Comparison of ENCODE assay signal across 10 mouse cellular contexts in genomic region chr19:57544229-57544879, GRCm38 (mm10).
A peak's percentile ranks its signal among the peaks of the same experiment; 100 is the strongest.
DNase-seq lines count a peak whose midpoint lies in the region; ATAC-seq and TF ChIP-seq lines count a peak whose summit lies in the region.
"Had no signal": no experiment of that assay in that cellular context is flagged by ENCODE, and none has a peak within 500 bp of the region (broad histone marks: within the 10 kb centered on the region; RNA-seq: fewer than 3 reads in every experiment).

No protein-coding gene starts in this region.

- peaks cover 6% of the 10 kb centered on the region; the same call in 1 of the 2 replicates for H3K4me1 ChIP-seq in limb, embryonic 11.5 days (ENCODE audit: control insufficient read depth, insufficient read depth, low read length)
- H3K4me1 ChIP-seq in limb, embryonic 10.5 days: peaks cover 26% of the 10 kb centered on the region
- H3K4me1 ChIP-seq in forebrain, embryonic 12.5 days: peaks cover 15% of the 10 kb centered on the region
- peaks cover 7% of the 10 kb centered on the region; the same call in 1 of the 2 replicates for H3K4me1 ChIP-seq in midbrain, postnatal 0 days (ENCODE audit: insufficient read depth, low read length)

- peak overlapping the region; percentile 12; the same call in 1 of the 2 replicates for H3K4me2 ChIP-seq in limb, embryonic 11.5 days (ENCODE audit: low read depth, severe bottlenecking)
- peak overlapping the region; percentile 37 for H3K4me2 ChIP-seq in forebrain, embryonic 12.5 days
- peak overlapping the region; percentile 30; the same call in 1 of the 2 replicates for H3K4me2 ChIP-seq in midbrain, postnatal 0 days (ENCODE audit: low read depth, low read length, poor library complexity, severe bottlenecking)

- no peaks in the 10 kb centered on the region for H3K36me3 ChIP-seq in limb, embryonic 11.5 days (ENCODE audit: control insufficient read depth, insufficient read depth, low read length)
- H3K36me3 ChIP-seq in limb, embryonic 10.5 days: no peaks in the 10 kb centered on the region
- no peaks in the 10 kb centered on the region for H3K36me3 ChIP-seq in forebrain, embryonic 12.5 days (replicated peaks)
- no peaks in the 10 kb centered on the region for H3K36me3 ChIP-seq in midbrain, postnatal 0 days (ENCODE audit: insufficient read depth, low read length)

- H3K9me3 ChIP-seq in limb, embryonic 11.5 days (ENCODE audit: control insufficient read depth, low read length): no peaks in the 10 kb centered on the region
- no peaks in the 10 kb centered on the region for H3K9me3 ChIP-seq in limb, embryonic 10.5 days (replicated peaks)
- H3K9me3 ChIP-seq in forebrain, embryonic 12.5 days: no peaks in the 10 kb centered on the region
- no peaks in the 10 kb centered on the region for H3K9me3 ChIP-seq in midbrain, postnatal 0 days (ENCODE audit: low read length)

- H3K9ac ChIP-seq in limb, embryonic 11.5 days (ENCODE audit: low read length): no peak overlapping the region
- 0 out of 2 replicates have a peak overlapping the region, but pooled peaks have one; percentile 17 for H3K9ac ChIP-seq in forebrain, embryonic 12.5 days
- no peak overlapping the region for H3K9ac ChIP-seq in midbrain, postnatal 0 days (replicated peaks; ENCODE audit: low read length, poor library complexity, severe bottlenecking)

- no peak for TF ChIP-seq CTCF in midbrain, postnatal 0 days (IDR thresholded peaks at IDR 0.05)

- no peaks in the 10 kb centered on the region for H3K27me3 ChIP-seq in limb, embryonic 11.5 days (ENCODE audit: control insufficient read depth, insufficient read depth, low read length)
- H3K27me3 ChIP-seq in limb, embryonic 10.5 days (ENCODE audit: low read depth, poor library complexity, severe bottlenecking): no peaks in the 10 kb centered on the region
- H3K27me3 ChIP-seq in forebrain, embryonic 12.5 days: no peaks in the 10 kb centered on the region; the same call in 1 of the 2 replicates
- H3K27me3 ChIP-seq in midbrain, postnatal 0 days (ENCODE audit: insufficient read depth, low read length): no peaks in the 10 kb centered on the region

- WGBS in limb, embryonic 11.5 days: 40% methylated on average over 17 of the region's 17 CpGs
- WGBS in limb, embryonic 10.5 days: 59% methylated on average over 17 of the region's 17 CpGs
- 47% methylated on average over 17 of the region's 17 CpGs for WGBS in forebrain, embryonic 12.5 days
- 64% methylated on average over 17 of the region's 17 CpGs for WGBS in midbrain, postnatal 0 days

- no peak overlapping the region for H3K27ac ChIP-seq in limb, embryonic 11.5 days (replicated peaks; ENCODE audit: low read depth, low read length)
- H3K27ac ChIP-seq in limb, embryonic 10.5 days: no peak overlapping the region
- H3K27ac ChIP-seq in forebrain, embryonic 12.5 days: peak overlapping the region; percentile 57
- H3K27ac ChIP-seq in midbrain, postnatal 0 days (ENCODE audit: low read depth, low read length): no peak overlapping the region

- no peak overlapping the region for H3K4me3 ChIP-seq in limb, embryonic 11.5 days (ENCODE audit: low read depth, low read length)
- H3K4me3 ChIP-seq in limb, embryonic 10.5 days: no peak overlapping the region
- H3K4me3 ChIP-seq in forebrain, embryonic 12.5 days (replicated peaks): no peak overlapping the region
- H3K4me3 ChIP-seq in midbrain, postnatal 0 days (ENCODE audit: low read depth, low read length): no peak overlapping the region
- H3K4me3 ChIP-seq: erythroblast, embryonic 14.5 days had no signal

- ATAC-seq in limb, embryonic 11.5 days (ENCODE audit: insufficient number of reproducible peaks, low FRiP score, low TSS enrichment, low read depth): no peak
- peak; percentile 57; the same call in 1 of the 2 replicates for ATAC-seq in forebrain, embryonic 12.5 days (ENCODE audit: low FRiP score)
- ATAC-seq in midbrain, postnatal 0 days (ENCODE audit: low FRiP score): no peak
- ATAC-seq: activated CD4-positive, CD25-positive, alpha-beta regulatory T cell, adult 4 months had no signal

- peak; percentile 12 for DNase-seq in cerebellum, adult 11-12 months
- DNase-seq in cerebellum, adult 8-10 months: no peak
- no peak for DNase-seq in limb, embryonic 11.5 days (ENCODE audit: low spot score)
- no peak for DNase-seq in limb, embryonic 10.5 days (ENCODE audit: low spot score)
- no peak for DNase-seq in midbrain, postnatal 0 days (ENCODE audit: low spot score)
- DNase-seq in gastrocnemius, adult 8-10 months (ENCODE audit: low spot score in 2 of 2): no peak
- DNase-seq in embryo, embryonic 10 days (ENCODE audit: low spot score): no peak
